Mouse (Mus musculus): ENCODE measurements around the gene Sytl3.
A peak's percentile ranks its signal among the peaks of the same experiment; 100 is the strongest.

The Sytl3 gene

GRCm38 (mm10) chr17:6777629-6778331, 118.9 kb downstream of the Sytl3 start:
- peak in 1 of 2 experiments; percentile 15 for DNase-seq (ENCODE audit: low spot score in 2 of 2)

- peak; percentile 83 to 85 for DNase-seq (ENCODE audit: low spot score in 2 of 2)
Observed at GRCm38 (mm10) chr17:6778332-6778683, 119.4 kb downstream of the Sytl3 start.

GRCm38 (mm10) chr17:6778771-6779509, 120.0 kb downstream of the Sytl3 start:
- no peak for DNase-seq (ENCODE audit: low spot score in 2 of 2)

GRCm38 (mm10) chr17:6779632-6780031, 120.7 kb downstream of the Sytl3 start:
- no peak for DNase-seq (ENCODE audit: low spot score in 2 of 2)

- peak in 1 of 2 experiments; percentile 35 for DNase-seq (ENCODE audit: low spot score in 2 of 2)
Observed at GRCm38 (mm10) chr17:6780521-6781115, 121.7 kb downstream of the Sytl3 start.

DNA sequence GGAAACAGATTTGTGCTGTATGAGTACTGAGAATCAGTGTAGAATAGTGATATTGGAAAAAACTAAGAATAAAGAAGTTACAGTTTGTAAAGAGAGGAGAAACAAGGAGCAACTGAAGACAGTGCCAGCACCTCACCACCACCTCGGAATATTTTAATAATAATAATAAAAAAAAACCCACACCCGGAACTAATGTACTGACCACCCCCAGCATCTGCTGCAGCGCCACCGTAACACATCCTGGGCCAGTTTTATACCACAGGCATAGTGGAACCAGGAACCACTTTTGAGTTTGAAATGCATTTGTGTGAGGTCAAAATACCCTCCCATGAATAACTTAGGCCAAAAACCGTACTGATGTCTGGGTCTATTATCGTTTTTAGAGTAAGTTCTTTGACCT, 122.4 kb downstream of the Sytl3 start:
- DNase-seq (ENCODE audit: low spot score in 2 of 2), result peak in 1 of 2 experiments; percentile 21

DNA sequence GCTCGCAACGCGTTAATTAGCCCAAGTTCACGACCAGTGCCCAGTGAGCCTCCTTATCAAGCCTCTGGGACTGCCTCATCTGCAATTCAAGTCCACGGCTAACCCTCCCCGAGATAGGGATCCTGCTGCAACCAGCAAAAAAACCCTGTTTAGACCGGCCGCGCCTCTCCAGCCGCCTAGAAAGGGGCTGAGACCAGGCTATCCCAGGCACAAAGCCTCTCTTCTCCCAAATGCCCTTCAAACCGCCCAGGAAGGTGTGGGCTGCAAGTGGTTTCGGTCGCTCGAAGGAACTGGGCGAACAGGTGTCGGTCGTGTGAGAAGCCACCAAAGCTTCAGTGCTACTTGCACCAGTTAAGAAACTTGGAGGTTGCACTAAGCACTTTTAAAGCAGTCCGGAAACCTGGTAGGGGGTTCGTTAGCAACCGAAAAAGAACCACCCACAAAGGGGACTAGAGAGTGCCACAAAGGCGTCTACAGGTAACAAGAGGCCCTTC, 123.2 kb downstream of the Sytl3 start:
- DNase-seq (ENCODE audit: low spot score in 2 of 2), result peak; percentile 59 to 62

DNA sequence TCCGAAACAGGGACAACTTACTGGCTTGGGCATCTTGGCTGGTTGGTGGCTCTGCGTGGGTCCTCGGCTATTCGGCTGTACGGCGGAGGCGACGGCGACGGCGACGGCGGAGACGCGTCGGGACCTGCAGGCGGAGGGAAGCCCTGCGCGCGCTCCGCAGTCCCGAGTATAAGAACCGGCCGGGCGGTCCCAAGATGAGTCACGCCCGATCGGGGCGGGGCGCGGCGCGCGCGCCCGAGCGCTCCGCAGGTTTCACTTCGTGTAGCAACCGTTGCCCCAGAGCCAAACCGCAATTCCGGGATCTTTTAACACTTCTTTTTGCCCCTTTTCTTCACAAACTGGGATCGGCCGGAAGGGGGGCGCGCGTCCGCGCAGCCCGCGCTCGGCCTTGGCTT, 123.7 kb downstream of the Sytl3 start, which contains the start of gene Ezr:
TSS of gene Ezr (minus strand) at position 174 of the 395 bp plus-strand sequence.
- peak; percentile 79 to 88 for DNase-seq (ENCODE audit: low spot score in 2 of 2)

- DNase-seq (ENCODE audit: low spot score in 2 of 2), result peak in 1 of 2 experiments; percentile 20
Observed at GRCm38 (mm10) chr17:6783006-6783661, 124.2 kb downstream of the Sytl3 start.

GRCm38 (mm10) chr17:6783756-6784357, 125.0 kb downstream of the Sytl3 start:
- DNase-seq (ENCODE audit: low spot score in 2 of 2), result no peak

GRCm38 (mm10) chr17:6787241-6787640, 128.3 kb downstream of the Sytl3 start:
- no peak for DNase-seq (ENCODE audit: low spot score in 2 of 2)
